Mouse (Mus musculus) midbrain, postnatal 0 days (tissue): ENCODE measurements around the gene Nsun6. TPM values are rescaled to one million over a fixed set of nuclear protein-coding genes. Genes with fewer than 3 reads are reported as not detected.

Experiments used
- ATAC-seq: fragments of 200-750 bp; cut with Nextera tagmentation; 2 replicates; pipeline ENCODE4 v1.8.0; 2017; ENCODE audit warnings: moderate number of reproducible peaks, mild to moderate bottlenecking, moderate TSS enrichment, moderate library complexity; ENCODE audit not compliant: low FRiP score
- DNase-seq: peaks from one replicate; pipeline ENCODE4 v3.0.0-alpha.2; 2015; ENCODE audit warnings: low spot score
- H3K27ac ChIP-seq: fragments of 300-500 bp; sonication (generic); 2 replicates; pipeline ENCODE4 v1.5.1; 2014; ENCODE audit warnings: low read depth, mild to moderate bottlenecking, low read length, mixed read lengths
- H3K27me3 ChIP-seq: fragments of 300-500 bp; sonication (generic); 2 replicates; pipeline ENCODE4 v1.6.1; 2014; ENCODE audit warnings: low read length, control low read depth, mixed read lengths; ENCODE audit not compliant: insufficient read depth
- H3K36me3 ChIP-seq: fragments of 300-500 bp; sonication (generic); 2 replicates; pipeline ENCODE4 v1.6.1; 2014; ENCODE audit warnings: low read length, control low read depth, mixed read lengths; ENCODE audit not compliant: insufficient read depth
- H3K4me1 ChIP-seq: fragments of 300-500 bp; sonication (generic); 2 replicates; pipeline ENCODE4 v1.6.1; 2014; ENCODE audit warnings: mild to moderate bottlenecking, control low read depth, antibody characterized with exemption, low read length, mixed read lengths; ENCODE audit not compliant: insufficient read depth
- H3K4me2 ChIP-seq: fragments of 300-500 bp; sonication (generic); 2 replicates; pipeline ENCODE4 v1.6.1; 2014; ENCODE audit warnings: low read depth, mild to moderate bottlenecking, low read length, mixed read lengths; ENCODE audit not compliant: poor library complexity, severe bottlenecking
- H3K4me3 ChIP-seq: fragments of 300-500 bp; sonication (generic); 2 replicates; pipeline ENCODE4 v1.5.1; 2014; ENCODE audit warnings: low read depth, mild to moderate bottlenecking, low read length, moderate library complexity
- H3K9ac ChIP-seq: fragments of 300-500 bp; sonication (generic); replicated peaks from 2 replicates; pipeline ENCODE4 v1.6.1; 2014; ENCODE audit warnings: mild to moderate bottlenecking, low read length, moderate library complexity, mixed read lengths; ENCODE audit not compliant: poor library complexity, severe bottlenecking
- H3K9me3 ChIP-seq: fragments of 300-500 bp; sonication (generic); 2 replicates; pipeline ENCODE4 v1.6.1; 2016; ENCODE audit warnings: low read length, control low read depth
- CTCF ChIP-seq: IDR thresholded peaks from 2 replicates; pipeline ENCODE4 v1.5.1; 2016; ENCODE audit warnings: antibody characterized with exemption, mild to moderate bottlenecking
- WGBS: fragments of 180-500 bp; shearing (Covaris S2); extraction: QIAGEN DNeasy Blood & Tissue Kit; methylation state at CpG from one replicate; pipeline ENCODE4 v1.1.7; 2014; 5-methylcytosine and 5-hydroxymethylcytosine counted together
- polyA plus RNA-seq: library from polyadenylated mRNA; unstranded; fragments of >200 nt; fragmentation: Nextera tagmentation; extraction: Ambion mirVana; gene quantifications from 2 replicates; pipeline ENCODE4 v1.2.1, GENCODE M21; 2015
- total RNA-seq: library from RNA; depleted of rRNA; stranded (reverse); fragments of >200 nt; gene quantifications from 2 replicates; pipeline ENCODE4 v1.2.3, GENCODE M21; 2014; rRNA removed

Nsun6 gene
- 7.5 and 13.9 TPM in 2 replicates for total RNA-seq
- 16.0 and 16.2 TPM in 2 replicates for polyA plus RNA-seq

GRCm38 (mm10) chr2:15054945-15055637, at the start of gene Nsun6:
TSS of gene Nsun6 (minus strand) at chr2:15055069.
- peak; percentile 98 for DNase-seq
- Histone ChIP-seq H3K36me3 (no peaks in the 10 kb centered on the region), H3K4me2 (peak within 1 kb of the TSS; percentile 62), H3K4me1 (peaks cover 8% of the 10 kb centered on the region; the same call in 1 of the 2 replicates), H3K27me3 (no peaks in the 10 kb centered on the region), H3K4me3 (peak within 1 kb of the TSS; percentile 95), H3K27ac (peak within 1 kb of the TSS; percentile 91), H3K9me3 (no peaks in the 10 kb centered on the region), H3K9ac (peak within 1 kb of the TSS; percentile 92)
- WGBS: under 1% methylated on average over 68 of the region's 75 CpGs
- peak; percentile 34 for TF ChIP-seq CTCF
- peak; percentile 99 for ATAC-seq

GRCm38 (mm10) chr2:15104386-15104785, 49.5 kb upstream of the Nsun6 start:
- no peaks in the 10 kb centered on the region for H3K27me3 ChIP-seq
- H3K9ac ChIP-seq: no peak overlapping the region
- H3K27ac ChIP-seq: no peak overlapping the region
- ATAC-seq (no peak), DNase-seq (no peak)
- no peak overlapping the region for H3K4me3 ChIP-seq
- no peaks in the 10 kb centered on the region for H3K36me3 ChIP-seq
- 81% methylated on average over 1 of the region's 1 CpGs for WGBS
- H3K4me1 ChIP-seq: no peaks in the 10 kb centered on the region
- H3K4me2 ChIP-seq: no peak overlapping the region
- H3K9me3 ChIP-seq: no peaks in the 10 kb centered on the region
- TF ChIP-seq CTCF: no peak

DNA sequence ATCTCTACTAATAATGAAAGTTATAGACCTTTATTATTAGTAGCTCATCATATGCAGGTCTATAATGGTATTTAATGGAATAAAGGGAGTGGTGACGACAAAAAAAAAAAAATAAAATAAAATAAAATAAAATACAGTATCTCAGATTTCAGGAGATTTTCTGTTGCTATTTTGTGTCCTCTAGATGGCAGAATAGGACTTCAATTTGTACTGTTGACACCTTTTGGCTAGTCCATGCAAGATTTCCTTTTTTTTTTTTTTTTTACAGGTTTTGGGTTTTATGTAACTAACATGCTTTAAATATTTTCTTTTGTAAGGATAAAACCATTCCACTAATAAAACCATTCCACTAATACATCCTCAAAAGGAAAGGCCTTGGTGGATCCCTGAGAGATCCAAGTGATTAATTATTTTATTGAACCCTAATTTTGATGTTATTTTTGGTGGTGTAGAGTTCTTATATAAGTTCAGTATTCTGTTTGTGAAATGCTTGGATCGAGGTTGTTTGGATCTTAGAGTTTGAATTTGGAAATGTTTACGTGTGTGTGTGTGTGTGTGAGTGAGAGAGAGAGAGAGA, 41.7 kb upstream of the Nsun6 start:
- ATAC-seq: no peak
- no peak overlapping the region for H3K27ac ChIP-seq
- peak; percentile 75 for TF ChIP-seq CTCF
- no peaks in the 10 kb centered on the region for H3K9me3 ChIP-seq
- 57% methylated on average over 3 of the region's 3 CpGs for WGBS
- no peak overlapping the region for H3K9ac ChIP-seq
- H3K4me1 ChIP-seq: no peaks in the 10 kb centered on the region
- H3K36me3 ChIP-seq: no peaks in the 10 kb centered on the region
- peak; percentile 53 for DNase-seq
- H3K4me3 ChIP-seq: no peak overlapping the region
- H3K27me3 ChIP-seq: no peaks in the 10 kb centered on the region
- H3K4me2 ChIP-seq: no peak overlapping the region

GRCm38 (mm10) chr2:15087308-15087707, 32.4 kb upstream of the Nsun6 start:
- Histone ChIP-seq H3K9ac (no peak overlapping the region), H3K36me3 (no peaks in the 10 kb centered on the region), H3K4me3 (no peak overlapping the region), H3K9me3 (no peaks in the 10 kb centered on the region), H3K4me1 (no peaks in the 10 kb centered on the region), H3K4me2 (no peak overlapping the region), H3K27ac (no peak overlapping the region), H3K27me3 (no peaks in the 10 kb centered on the region)
- DNase-seq: no peak
- no peak for ATAC-seq
- no peak for TF ChIP-seq CTCF
- WGBS: 97% methylated on average over 1 of the region's 1 CpGs

- Histone ChIP-seq H3K4me3 (no peak overlapping the region), H3K27me3 (no peaks in the 10 kb centered on the region), H3K4me1 (no peaks in the 10 kb centered on the region), H3K4me2 (no peak overlapping the region), H3K36me3 (no peaks in the 10 kb centered on the region), H3K9ac (no peak overlapping the region), H3K27ac (no peak overlapping the region), H3K9me3 (no peaks in the 10 kb centered on the region)
- TF ChIP-seq CTCF: no peak
- ATAC-seq: no peak
- WGBS: 96% methylated on average over 2 of the region's 2 CpGs
- no peak for DNase-seq
These were observed 28.8 kb upstream of the Nsun6 start for GRCm38 (mm10) chr2:15083702-15084101.

DNA sequence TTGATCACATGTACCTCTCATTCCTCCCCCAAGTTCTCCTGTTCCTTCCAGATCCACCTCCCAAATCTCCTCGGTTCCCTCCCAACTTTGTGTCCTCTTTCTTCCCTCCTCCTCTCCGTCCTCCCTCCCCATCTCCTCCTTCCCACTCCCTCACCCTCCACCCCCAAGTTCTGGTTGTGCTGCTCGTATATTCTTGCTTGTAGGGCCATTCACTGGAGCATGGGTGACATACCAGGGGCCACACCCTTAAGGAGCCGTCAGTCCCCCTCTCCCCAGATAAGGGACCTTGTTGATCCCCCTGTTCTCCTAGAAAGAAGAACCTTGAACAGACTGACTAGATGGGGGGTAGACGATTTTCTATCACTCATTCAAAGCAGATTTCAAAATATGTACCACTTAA, 12.2 kb upstream of the Nsun6 start:
- 82% methylated on average over 5 of the region's 5 CpGs for WGBS
- H3K4me1 ChIP-seq: no peaks in the 10 kb centered on the region

More for the DNA sequence above, 12.2 kb upstream of the Nsun6 start:
- H3K27me3 ChIP-seq: no peaks in the 10 kb centered on the region
- ATAC-seq (no peak), DNase-seq (no peak)
- H3K9me3 ChIP-seq: no peaks in the 10 kb centered on the region
- no peak overlapping the region for H3K9ac ChIP-seq
- H3K4me3 ChIP-seq: no peak overlapping the region
- TF ChIP-seq CTCF: no peak
- H3K4me2 ChIP-seq: no peak overlapping the region
- H3K36me3 ChIP-seq: peaks cover 15% of the 10 kb centered on the region; the same call in 1 of the 2 replicates
- no peak overlapping the region for H3K27ac ChIP-seq
